Mouse (Mus musculus) midbrain, embryonic 12.5 days (tissue): ENCODE data around the gene Frmd6. TPM values are rescaled to one million over a fixed set of nuclear protein-coding genes. Genes with fewer than 3 reads are reported as not detected.

Source experiments
- ATAC-seq: fragments of 200-750 bp; cut with Nextera tagmentation; 2 replicates; pipeline ENCODE4 v1.8.0; 2017; ENCODE audit warnings: low read depth, moderate TSS enrichment, moderate library complexity; ENCODE audit not compliant: low FRiP score
- H3K27ac ChIP-seq: fragments of 300-500 bp; sonication (generic); replicated peaks from 2 replicates; pipeline ENCODE4 v1.5.1; 2016; ENCODE audit warnings: mild to moderate bottlenecking
- H3K27me3 ChIP-seq: fragments of 300-500 bp; sonication (generic); 2 replicates; pipeline ENCODE4 v1.6.1; 2016; ENCODE audit warnings: mild to moderate bottlenecking
- H3K36me3 ChIP-seq: fragments of 300-500 bp; sonication (generic); 2 replicates; pipeline ENCODE4 v1.6.1; 2016
- H3K4me1 ChIP-seq: fragments of 300-500 bp; sonication (generic); 2 replicates; pipeline ENCODE4 v1.6.1; 2016
- H3K4me2 ChIP-seq: fragments of 300-500 bp; sonication (generic); replicated peaks from 2 replicates; pipeline ENCODE4 v1.6.1; 2016; ENCODE audit warnings: mild to moderate bottlenecking, moderate library complexity
- H3K4me3 ChIP-seq: fragments of 300-500 bp; sonication (generic); 2 replicates; pipeline ENCODE4 v1.5.1; 2016; ENCODE audit warnings: mild to moderate bottlenecking
- H3K9ac ChIP-seq: fragments of 300-500 bp; sonication (generic); replicated peaks from 2 replicates; pipeline ENCODE4 v1.6.1; 2016; ENCODE audit warnings: mild to moderate bottlenecking, moderate library complexity
- H3K9me3 ChIP-seq: fragments of 300-500 bp; sonication (generic); 2 replicates; pipeline ENCODE4 v1.6.1; 2016; ENCODE audit warnings: mild to moderate bottlenecking
- WGBS: fragments of 180-500 bp; shearing (Covaris S2); methylation state at CpG from one replicate; pipeline ENCODE4 v1.1.7; 2016; 5-methylcytosine and 5-hydroxymethylcytosine counted together
- polyA plus RNA-seq: library from polyadenylated mRNA; unstranded; fragments of >200 nt; fragmentation: Nextera tagmentation; extraction: Ambion mirVana; gene quantifications from 2 replicates; pipeline ENCODE4 v1.2.1, GENCODE M21; 2016

Gene Frmd6
- polyA plus RNA-seq = 15.6 and 19.4 TPM in 2 replicates

- peak within 1 kb of the TSS; percentile 91 for H3K27ac ChIP-seq
- peak within 1 kb of the TSS; percentile 70 for H3K4me3 ChIP-seq
- no peaks in the 10 kb centered on the region for H3K9me3 ChIP-seq
- H3K27me3 ChIP-seq = 0 out of 2 replicates have a peak, but pooled peaks cover 2% of the 10 kb centered on the region
- H3K9ac ChIP-seq = peak within 1 kb of the TSS; percentile 79
- ATAC-seq = peak; percentile 93
- peaks cover 25% of the 10 kb centered on the region for H3K4me1 ChIP-seq
- H3K4me2 ChIP-seq = peak within 1 kb of the TSS; percentile 71
- WGBS = under 1% methylated on average over 57 of the region's 75 CpGs
- no peaks in the 10 kb centered on the region for H3K36me3 ChIP-seq
Observed at GRCm38 (mm10) chr12:70824729-70825650, at the start of gene Frmd6. Gene Frmd6, plus strand, starts transcription at chr12:70825514.

- Histone ChIP-seq H3K36me3 (no peaks in the 10 kb centered on the region), H3K4me2 (no peak overlapping the region), H3K9ac (no peak overlapping the region), H3K9me3 (no peaks in the 10 kb centered on the region), H3K4me3 (no peak overlapping the region), H3K27me3 (no peaks in the 10 kb centered on the region; the same call in 1 of the 2 replicates), H3K4me1 (no peaks in the 10 kb centered on the region), H3K27ac (no peak overlapping the region)
- 92% methylated on average over 8 of the region's 8 CpGs for WGBS
- ATAC-seq = no peak
Observed at GRCm38 (mm10) chr12:70775609-70776008, 49.7 kb upstream of the Frmd6 start.

GRCm38 (mm10) chr12:70776683-70777082 lies 48.6 kb upstream of the Frmd6 start:
- no peak for ATAC-seq
- no peaks in the 10 kb centered on the region for H3K4me1 ChIP-seq
- no peak overlapping the region for H3K9ac ChIP-seq
- H3K36me3 ChIP-seq = no peaks in the 10 kb centered on the region
- H3K4me2 ChIP-seq = no peak overlapping the region
- H3K9me3 ChIP-seq = no peaks in the 10 kb centered on the region
- H3K4me3 ChIP-seq = no peak overlapping the region
- no peak overlapping the region for H3K27ac ChIP-seq
- H3K27me3 ChIP-seq = peaks cover 1% of the 10 kb centered on the region
- 86% methylated on average over 12 of the region's 12 CpGs for WGBS

GRCm38 (mm10) chr12:70777466-70777865 lies 47.8 kb upstream of the Frmd6 start:
- ATAC-seq = no peak
- no peaks in the 10 kb centered on the region for H3K4me1 ChIP-seq
- no peak overlapping the region for H3K4me3 ChIP-seq
- no peak overlapping the region for H3K4me2 ChIP-seq
- H3K27ac ChIP-seq = no peak overlapping the region
- H3K9ac ChIP-seq = no peak overlapping the region
- H3K36me3 ChIP-seq = no peaks in the 10 kb centered on the region
- H3K9me3 ChIP-seq = no peaks in the 10 kb centered on the region
- WGBS = 70% methylated on average over 5 of the region's 5 CpGs
- H3K27me3 ChIP-seq = peaks cover 5% of the 10 kb centered on the region

- no peak for ATAC-seq
Observed at GRCm38 (mm10) chr12:70777866-70778265, 47.4 kb upstream of the Frmd6 start.

GRCm38 (mm10) chr12:70778271-70778670 lies 47.0 kb upstream of the Frmd6 start:
- H3K27ac ChIP-seq = no peak overlapping the region
- H3K4me1 ChIP-seq = 0 out of 2 replicates have a peak, but pooled peaks cover under 1% of the 10 kb centered on the region
- no peaks in the 10 kb centered on the region for H3K9me3 ChIP-seq
- H3K4me3 ChIP-seq = no peak overlapping the region
- no peak overlapping the region for H3K4me2 ChIP-seq
- peaks cover 7% of the 10 kb centered on the region for H3K27me3 ChIP-seq
- WGBS = 77% methylated on average over 2 of the region's 2 CpGs
- H3K9ac ChIP-seq = no peak overlapping the region
- ATAC-seq = no peak
- no peaks in the 10 kb centered on the region for H3K36me3 ChIP-seq

More at GRCm38 (mm10) chr12:70777866-70778265, 47.4 kb upstream of the Frmd6 start:
- Histone ChIP-seq H3K36me3 (no peaks in the 10 kb centered on the region), H3K4me1 (no peaks in the 10 kb centered on the region), H3K9me3 (no peaks in the 10 kb centered on the region), H3K27me3 (peaks cover 7% of the 10 kb centered on the region), H3K4me2 (no peak overlapping the region), H3K4me3 (no peak overlapping the region), H3K9ac (no peak overlapping the region), H3K27ac (no peak overlapping the region)

- H3K27me3 ChIP-seq = peaks cover 7% of the 10 kb centered on the region
- H3K4me1 ChIP-seq = peaks cover 5% of the 10 kb centered on the region
- no peaks in the 10 kb centered on the region for H3K9me3 ChIP-seq
- WGBS = 62% methylated on average over 3 of the region's 3 CpGs
- H3K36me3 ChIP-seq = no peaks in the 10 kb centered on the region
- no peak for ATAC-seq
- H3K4me2 ChIP-seq = no peak overlapping the region
- no peak overlapping the region for H3K4me3 ChIP-seq
- no peak overlapping the region for H3K27ac ChIP-seq
- no peak overlapping the region for H3K9ac ChIP-seq
Observed at GRCm38 (mm10) chr12:70778724-70779123, 46.6 kb upstream of the Frmd6 start.

- no peaks in the 10 kb centered on the region for H3K36me3 ChIP-seq
- no peak overlapping the region for H3K9ac ChIP-seq
- H3K4me1 ChIP-seq = peaks cover 11% of the 10 kb centered on the region
- no peak for ATAC-seq
- peaks cover 10% of the 10 kb centered on the region; the same call in 1 of the 2 replicates for H3K27me3 ChIP-seq
- 0 out of 2 replicates have a peak overlapping the region, but pooled peaks have one; percentile 40 for H3K27ac ChIP-seq
- peak overlapping the region; percentile 22 for H3K4me3 ChIP-seq
- peak overlapping the region; percentile 38 for H3K4me2 ChIP-seq
- WGBS = 15% methylated on average over 9 of the region's 9 CpGs
- H3K9me3 ChIP-seq = no peaks in the 10 kb centered on the region
Observed at GRCm38 (mm10) chr12:70783049-70783448, 42.3 kb upstream of the Frmd6 start.

GRCm38 (mm10) chr12:70783475-70784239 lies 41.7 kb upstream of the Frmd6 start:
- WGBS = 14% methylated on average over 22 of the region's 22 CpGs
- ATAC-seq = peak; percentile 62
- peak overlapping the region; percentile 22 for H3K4me3 ChIP-seq
- H3K4me2 ChIP-seq = peak overlapping the region; percentile 38
- no peaks in the 10 kb centered on the region for H3K36me3 ChIP-seq
- 0 out of 2 replicates have a peak overlapping the region, but pooled peaks have one; percentile 40 for H3K27ac ChIP-seq
- peaks cover 11% of the 10 kb centered on the region for H3K4me1 ChIP-seq
- no peaks in the 10 kb centered on the region for H3K9me3 ChIP-seq
- peaks cover 10% of the 10 kb centered on the region; the same call in 1 of the 2 replicates for H3K27me3 ChIP-seq
- no peak overlapping the region; the same call in 1 of the 2 replicates for H3K9ac ChIP-seq

- peak overlapping the region; percentile 40; the same call in 1 of the 2 replicates for H3K27ac ChIP-seq
- peaks cover 11% of the 10 kb centered on the region for H3K4me1 ChIP-seq
- H3K27me3 ChIP-seq = peaks cover 10% of the 10 kb centered on the region; the same call in 1 of the 2 replicates
- H3K36me3 ChIP-seq = no peaks in the 10 kb centered on the region
- H3K4me2 ChIP-seq = peak overlapping the region; percentile 38
- WGBS = 35% methylated on average over 6 of the region's 6 CpGs
- H3K9ac ChIP-seq = no peak overlapping the region; the same call in 1 of the 2 replicates
- peak; percentile 56; the same call in 1 of the 2 replicates for ATAC-seq
- no peak overlapping the region; the same call in 1 of the 2 replicates for H3K4me3 ChIP-seq
- H3K9me3 ChIP-seq = no peaks in the 10 kb centered on the region
Observed at GRCm38 (mm10) chr12:70784240-70784705, 41.0 kb upstream of the Frmd6 start.

- Histone ChIP-seq H3K4me1 (no peaks in the 10 kb centered on the region), H3K9me3 (no peaks in the 10 kb centered on the region), H3K4me3 (no peak overlapping the region), H3K4me2 (no peak overlapping the region), H3K27me3 (peaks cover 3% of the 10 kb centered on the region; the same call in 1 of the 2 replicates), H3K36me3 (no peaks in the 10 kb centered on the region), H3K27ac (no peak overlapping the region), H3K9ac (no peak overlapping the region)
- 87% methylated on average over 6 of the region's 6 CpGs for WGBS
- ATAC-seq = no peak
Observed at GRCm38 (mm10) chr12:70789341-70789740, 36.0 kb upstream of the Frmd6 start.
